Mouse (Mus musculus) embryo, embryonic 11 days (tissue): Measurements from ENCODE around the gene Ncam1.

Experiments used
- DNase-seq: peaks from one replicate; pipeline ENCODE4 v3.0.0-alpha.2; 2015

Gene Ncam1

GRCm38 (mm10) chr9:49672646-49673199 lies 126.0 kb downstream of the Ncam1 start:
- no peak for DNase-seq

DNA sequence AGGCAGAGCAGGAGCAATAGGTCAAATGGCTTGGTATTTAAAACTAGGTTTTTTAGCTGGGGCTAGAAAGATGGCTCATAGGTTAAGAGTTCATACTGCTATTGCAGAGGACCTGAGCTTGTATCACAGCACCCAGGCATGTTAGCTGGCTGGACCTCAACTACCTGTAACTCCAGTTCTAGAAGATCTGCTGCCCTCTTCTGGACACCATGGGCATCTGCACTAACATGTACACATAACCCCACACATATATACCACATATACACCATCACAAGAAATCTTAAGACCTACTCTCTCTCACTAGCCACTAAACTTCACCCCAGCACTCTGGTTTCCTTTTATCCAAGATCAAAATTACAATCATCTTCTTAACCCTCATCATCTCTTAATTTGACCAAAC lies 131.7 kb downstream of the Ncam1 start:
- DNase-seq, result no peak

- DNase-seq, result peak; percentile 53
Measured at GRCm38 (mm10) chr9:49665361-49665760, 133.4 kb downstream of the Ncam1 start.

DNA sequence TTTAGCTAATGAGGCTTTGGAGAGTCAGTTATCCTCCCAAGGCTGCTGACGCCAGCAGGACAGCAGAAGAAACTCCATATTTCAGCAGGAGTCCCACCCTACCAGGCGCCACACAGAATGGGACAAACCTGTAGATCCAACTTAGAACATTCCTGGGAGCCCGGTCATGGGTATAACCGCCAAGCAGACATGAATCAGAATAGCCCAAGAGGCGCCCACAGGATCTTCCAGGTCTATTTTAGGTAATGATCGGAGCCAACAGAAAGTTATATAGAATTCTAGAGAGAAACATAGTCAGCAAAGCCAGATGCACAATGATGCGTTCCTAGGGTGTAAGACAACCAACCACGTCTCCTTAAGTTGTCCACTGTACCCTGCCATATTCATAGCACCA lies 134.8 kb downstream of the Ncam1 start:
- DNase-seq, result no peak

DNA sequence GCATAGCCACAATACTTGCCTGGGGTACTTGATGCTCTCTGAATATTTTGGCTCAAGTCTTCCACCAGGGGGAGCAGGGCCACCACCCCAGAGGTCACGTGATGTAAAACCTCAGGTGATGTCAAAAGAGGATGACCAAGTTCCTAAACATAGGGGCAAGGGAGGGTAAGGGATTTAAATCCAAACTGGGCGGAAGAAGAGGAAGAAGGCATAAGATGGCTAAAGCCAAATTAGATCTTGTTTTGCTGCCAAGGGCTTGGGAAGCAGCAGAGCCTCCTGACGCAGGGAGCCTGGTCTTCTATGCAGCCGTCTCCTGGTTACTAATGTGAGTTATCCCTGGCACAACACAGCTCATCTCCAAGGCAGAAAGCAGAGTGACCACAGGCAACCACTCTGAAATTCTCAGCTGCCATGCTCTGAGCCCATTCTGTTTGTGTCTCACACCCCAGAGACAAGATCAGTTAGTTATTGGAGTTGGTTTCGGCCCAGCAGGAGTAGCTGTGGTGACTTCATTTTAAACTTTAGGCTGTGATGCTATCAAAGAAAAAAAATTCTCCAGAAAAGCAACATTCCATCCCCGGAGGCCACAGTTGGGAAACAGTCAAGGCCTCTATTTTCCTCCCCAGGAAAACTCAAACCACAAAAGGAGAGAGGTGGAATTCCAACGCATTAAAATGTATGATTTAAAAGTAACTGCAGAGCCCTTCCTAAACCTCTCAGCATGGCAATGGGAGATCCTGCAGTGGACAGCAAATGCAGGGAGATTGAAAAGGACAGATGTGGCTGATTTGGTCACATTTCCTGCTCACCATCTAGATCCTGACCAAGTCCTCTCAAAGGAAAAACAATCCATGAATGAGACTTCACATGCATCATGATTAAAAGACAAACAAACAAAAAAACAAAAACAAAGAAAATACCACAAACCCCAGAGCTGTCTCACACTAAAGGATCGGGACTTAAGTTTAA lies 135.5 kb downstream of the Ncam1 start:
- no peak for DNase-seq

GRCm38 (mm10) chr9:49661480-49661879 lies 137.2 kb downstream of the Ncam1 start:
- DNase-seq, result no peak

- no peak for DNase-seq
Measured at GRCm38 (mm10) chr9:49658381-49658856, 140.3 kb downstream of the Ncam1 start.

- no peak for DNase-seq
Measured at GRCm38 (mm10) chr9:49654470-49654869, 144.3 kb downstream of the Ncam1 start.

- DNase-seq, result no peak
Measured at GRCm38 (mm10) chr9:49653478-49654245, 145.1 kb downstream of the Ncam1 start.

- DNase-seq, result no peak
Measured at GRCm38 (mm10) chr9:49644296-49644695, 154.4 kb downstream of the Ncam1 start.

- DNase-seq, result no peak
Measured at GRCm38 (mm10) chr9:49640764-49641163, 158.0 kb downstream of the Ncam1 start.

DNA sequence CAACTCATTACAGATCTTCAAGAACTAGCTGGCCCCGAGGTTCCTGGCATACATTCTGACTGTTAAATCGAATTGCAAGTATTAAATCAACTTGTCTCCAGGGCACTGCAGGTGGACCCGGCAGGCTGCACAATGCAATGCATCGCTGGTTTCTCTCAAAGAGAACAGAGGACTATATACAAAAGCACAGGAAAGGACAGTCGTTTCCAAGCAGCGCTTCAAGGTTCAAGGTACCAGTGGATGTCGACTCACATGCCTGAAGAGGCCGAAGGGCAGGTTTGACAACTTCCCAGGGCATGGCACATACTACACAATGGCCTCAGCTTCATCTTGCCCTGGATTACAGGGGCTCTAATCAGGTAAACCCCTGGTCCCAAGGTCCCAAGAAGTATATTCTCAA lies 158.6 kb downstream of the Ncam1 start:
- DNase-seq, result no peak

DNA sequence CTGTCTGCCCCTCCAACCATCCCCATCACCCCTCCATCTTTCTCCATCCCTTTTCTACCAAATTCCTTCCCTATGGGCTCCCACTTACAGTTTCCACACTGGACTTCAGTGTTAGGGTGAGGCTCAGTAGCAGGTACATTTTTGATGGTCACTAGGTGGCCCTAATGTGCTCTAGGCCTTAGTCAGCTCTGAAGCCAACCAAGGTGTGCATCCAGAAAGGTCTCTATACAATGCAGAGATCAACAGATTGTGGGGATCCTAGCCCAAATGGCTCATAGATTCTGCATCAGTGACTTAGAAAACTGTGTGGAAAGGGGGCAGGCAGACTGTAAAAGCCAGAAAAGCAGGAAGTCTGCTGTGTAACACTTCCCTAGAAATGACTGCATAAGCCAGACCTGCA lies 160.8 kb downstream of the Ncam1 start:
- DNase-seq, result no peak

DNA sequence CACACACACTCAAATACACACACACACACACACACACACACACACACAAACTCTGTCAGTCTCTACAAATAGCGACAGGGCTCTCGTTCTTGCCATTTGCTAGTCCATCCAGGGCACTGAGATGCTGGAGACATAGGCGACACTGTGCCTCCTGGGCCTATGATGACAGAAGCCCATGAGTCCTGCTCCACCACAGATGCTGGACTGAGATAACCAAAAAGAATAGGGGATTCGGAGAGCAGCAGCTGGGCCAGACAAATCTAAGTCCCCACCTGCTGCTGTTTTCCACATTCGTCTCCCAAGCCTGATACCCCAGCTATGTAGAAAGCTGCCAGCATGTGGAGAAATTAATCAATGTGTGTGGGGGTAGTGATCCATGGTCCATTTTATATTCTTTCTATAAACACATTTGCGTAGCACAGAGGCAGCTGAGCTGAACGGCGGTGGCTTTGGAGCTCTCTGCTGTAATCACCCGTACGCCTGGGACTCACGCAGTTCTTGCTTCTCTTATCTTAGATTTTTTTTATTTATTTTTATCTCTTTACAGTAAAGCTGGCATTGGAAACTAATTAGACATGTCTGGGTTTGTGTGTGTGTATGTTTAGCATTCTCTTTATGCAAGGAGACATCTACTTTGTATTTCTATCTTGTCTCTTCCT lies 162.9 kb downstream of the Ncam1 start:
- DNase-seq, result no peak

GRCm38 (mm10) chr9:49632591-49632990 lies 166.1 kb downstream of the Ncam1 start:
- no peak for DNase-seq

DNA sequence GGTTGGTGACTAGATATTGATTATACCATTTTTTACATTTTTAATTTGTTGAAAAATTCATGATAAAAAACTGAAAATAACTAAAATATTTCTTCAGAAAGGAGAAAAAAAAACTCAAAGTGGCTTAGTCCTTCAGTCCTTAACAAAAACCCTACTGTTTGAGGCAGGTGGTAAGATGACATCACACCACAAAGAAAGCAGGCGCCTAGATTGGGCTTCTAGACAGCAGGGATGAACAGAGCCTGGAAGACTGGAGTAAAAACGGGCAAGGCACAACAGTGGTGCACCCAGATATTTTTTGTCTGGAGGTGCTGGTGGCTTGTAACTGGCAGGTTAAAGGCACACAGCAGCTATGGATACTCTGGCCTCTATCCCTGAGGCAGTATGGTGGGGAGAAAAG lies 168.4 kb downstream of the Ncam1 start:
- no peak for DNase-seq

DNA sequence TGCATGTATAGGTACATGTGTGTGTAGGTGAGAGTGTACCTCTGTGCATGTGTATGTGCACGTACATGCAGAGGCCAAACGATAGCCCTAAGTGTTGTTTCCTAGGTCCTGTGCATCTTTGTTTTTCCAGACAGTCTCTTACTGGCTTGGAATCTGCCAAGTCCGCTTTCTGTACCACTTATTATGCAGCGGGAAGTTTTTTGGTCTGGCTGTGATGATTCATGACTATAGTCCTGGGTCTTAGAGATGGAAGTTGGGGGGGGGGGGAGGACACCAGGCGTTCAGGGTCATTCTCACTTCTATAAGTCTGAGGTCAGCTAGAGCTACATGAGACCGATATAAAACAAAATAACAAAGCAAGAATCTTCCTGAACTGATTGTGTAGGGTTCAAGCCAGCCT lies 173.8 kb downstream of the Ncam1 start:
- no peak for DNase-seq

DNA sequence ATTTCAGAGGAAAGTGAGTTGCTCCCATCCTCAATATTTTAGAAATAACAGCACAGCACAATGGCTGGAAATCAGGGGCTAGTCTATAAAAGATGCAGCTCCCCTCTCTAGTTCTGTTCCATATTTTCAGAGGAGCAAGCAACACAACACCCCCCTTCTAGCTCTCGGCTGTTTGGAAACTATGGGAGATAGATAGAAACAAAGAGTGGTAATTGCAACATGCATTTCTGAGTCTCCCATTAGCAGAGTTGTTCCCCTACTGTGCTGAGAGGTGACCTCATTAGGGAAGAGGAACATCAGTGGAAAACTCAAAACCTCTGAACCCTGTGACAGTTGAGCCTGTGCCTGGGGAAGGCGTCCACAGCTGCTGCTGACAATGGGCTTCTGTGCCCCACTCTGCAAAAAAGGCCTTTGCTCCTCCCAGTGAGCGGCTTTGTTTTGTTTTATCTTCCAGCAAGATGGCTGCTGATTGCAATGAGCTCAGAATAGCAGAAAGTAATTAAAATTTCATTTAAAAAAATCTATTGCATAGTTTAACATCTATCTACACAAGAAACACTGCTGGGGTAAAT lies 174.7 kb downstream of the Ncam1 start:
- peak; percentile 25 for DNase-seq

DNA sequence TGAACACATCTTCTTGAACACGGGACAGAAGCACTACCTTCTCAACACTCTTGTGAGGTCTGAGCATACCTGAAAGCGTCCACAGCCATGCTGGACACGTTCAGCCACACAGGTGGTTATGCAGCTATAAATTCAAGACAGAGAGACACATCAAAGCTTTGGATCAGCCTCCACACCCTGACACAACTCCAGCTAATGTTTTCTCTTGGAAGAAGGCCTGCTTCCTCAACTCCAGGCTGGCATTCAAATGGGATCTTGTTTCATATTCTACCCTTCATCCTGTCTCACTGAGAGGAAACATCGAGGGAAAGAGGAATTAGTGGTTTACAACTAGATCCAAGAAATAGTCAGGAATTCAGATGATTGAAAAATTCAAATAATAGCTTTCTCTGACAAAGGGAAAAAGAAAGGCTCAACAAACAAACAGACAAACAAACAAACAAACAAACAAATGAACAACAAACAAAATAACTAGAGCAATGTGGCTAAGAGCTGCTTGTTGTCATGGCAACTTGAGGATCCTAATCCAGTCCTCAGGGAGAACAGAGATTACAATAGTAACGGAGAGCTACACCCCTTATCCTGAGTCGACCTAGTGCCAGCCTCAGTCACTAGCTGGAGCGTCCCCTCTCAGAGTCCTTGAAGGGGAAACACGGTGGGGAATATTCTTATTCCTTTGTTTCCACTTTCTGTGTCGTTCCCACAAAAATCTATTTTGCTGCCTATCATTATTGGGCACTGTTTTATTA lies 175.6 kb downstream of the Ncam1 start:
- peak; percentile 13 for DNase-seq

DNA sequence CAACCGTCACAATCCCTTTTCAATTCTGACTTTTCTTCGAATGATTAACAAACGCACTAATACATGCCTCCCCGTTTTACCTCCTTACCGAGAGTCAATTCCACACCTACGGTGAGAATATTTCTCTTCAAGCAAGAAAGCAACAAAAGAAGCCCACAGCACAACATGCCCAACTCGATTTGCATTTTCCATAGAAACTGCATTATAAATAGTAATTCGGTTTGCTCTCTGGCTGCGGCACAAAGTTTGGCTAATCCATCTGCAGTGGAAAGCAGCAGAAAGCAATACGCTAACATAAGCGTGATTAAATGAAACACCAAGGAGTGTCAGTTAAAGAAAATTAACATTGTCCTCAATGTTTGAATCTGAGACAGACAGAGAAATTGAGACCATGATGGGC lies 177.0 kb downstream of the Ncam1 start:
- DNase-seq, result no peak

DNA sequence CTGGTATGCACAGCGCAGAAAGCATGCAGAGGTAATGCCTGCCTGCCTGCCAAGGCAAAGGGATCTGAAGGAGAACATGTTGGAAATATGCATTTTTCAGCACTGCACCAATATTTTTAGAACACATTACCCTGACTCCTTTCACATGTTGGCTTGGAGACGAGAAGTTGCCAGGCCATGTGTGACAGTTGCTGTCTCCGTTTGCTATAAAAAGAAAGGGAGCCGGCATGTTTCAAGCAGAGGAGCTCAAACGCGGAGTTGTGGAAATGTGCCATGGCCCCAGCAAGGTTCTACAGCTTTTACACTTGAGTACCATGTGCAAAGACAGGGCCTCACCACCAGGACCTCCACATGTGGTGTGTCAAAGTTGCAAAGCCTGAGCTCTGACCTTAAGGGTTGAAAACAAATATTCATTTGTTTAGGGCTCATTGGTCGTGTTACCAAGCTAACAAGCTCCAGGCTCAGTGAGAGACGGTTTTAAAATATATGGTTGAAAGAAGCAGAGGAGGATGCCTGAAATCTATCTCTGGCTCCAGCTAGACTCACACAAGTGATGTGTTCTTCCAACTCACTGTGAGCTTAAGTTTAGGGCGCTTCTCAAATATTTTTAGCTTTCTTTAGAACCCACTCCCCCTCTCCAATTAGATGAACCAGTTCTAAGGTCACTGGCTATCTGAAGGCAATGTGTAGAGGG lies 179.9 kb downstream of the Ncam1 start:
- DNase-seq, result no peak
